In the genomic region with DNA sequence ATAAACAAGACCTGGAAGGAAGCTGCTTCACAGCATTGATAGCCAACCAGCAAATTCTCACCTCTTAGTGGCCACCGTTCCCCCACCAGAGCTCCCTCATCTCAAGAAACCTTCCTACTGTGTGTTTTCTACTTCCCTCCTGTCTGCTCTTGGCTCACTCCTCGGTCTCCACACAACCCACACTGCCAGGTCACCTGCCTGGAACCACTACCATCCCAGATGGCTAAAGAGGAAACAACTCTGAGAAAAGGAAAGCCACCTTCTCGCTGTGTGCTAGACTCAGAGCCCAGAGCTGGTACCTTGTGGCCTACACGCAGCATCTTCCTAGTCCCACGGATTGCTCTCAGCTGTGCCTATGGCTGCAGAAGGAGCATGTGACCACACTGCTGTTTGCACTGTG, we compare ENCODE assay signal across 22 mouse cellular contexts.
DNase-seq lines count a peak whose midpoint lies in the region; ATAC-seq lines count a peak whose summit lies in the region.
"Had no signal": no experiment of that assay in that cellular context is flagged by ENCODE, and none has a peak within 500 bp of the region (broad histone marks: within the 10 kb centered on the region; RNA-seq: fewer than 3 reads in every experiment).

No protein-coding gene starts in this region.

- intact Hi-C loops in heart, postnatal 25 days (cut with DNase I): no loop called here

- DNase-seq in cerebellum, postnatal 4 days (ENCODE audit: low spot score in 2 of 2): no peak
- peak; percentile 6 for DNase-seq in cerebellum, adult 8-10 months
- peak; percentile 46 to 63 for DNase-seq in cerebellum, postnatal 10 days
- DNase-seq in cerebellum, postnatal 36 days: peak; percentile 37 to 39
- no peak for DNase-seq in layer of hippocampus, adult 8-10 months (ENCODE audit: low spot score in 2 of 2)
- no peak for DNase-seq in heart, postnatal 25 days (ENCODE audit: low spot score)
- DNase-seq in kidney, postnatal 4 days: no peak
- DNase-seq: adrenal gland, postnatal 10 days; adrenal gland, postnatal 36 days; forebrain, postnatal 0 days; gastrocnemius, adult 2 months; gastrocnemius, postnatal 14 days; heart, adult 18-20 months; heart, postnatal 10 days; heart, postnatal 4 days; kidney, adult 2 months had no signal

- peak; percentile 80 for ATAC-seq in cerebellum, adult (ENCODE audit: insufficient number of reproducible peaks, low FRiP score, low TSS enrichment)
- ATAC-seq: forebrain, embryonic 14.5 days; forebrain, postnatal 0 days; hindbrain, postnatal 0 days; inflammation-experienced regulatory T-cells, adult 6 months; intestine, embryonic 16.5 days; Patski had no signal

Comparison
In these comparisons a context has a peak if more than half of its experiments do, and no peak if none do; other contexts are left out.
1. DNase-seq: peak in cerebellum, adult 8-10 months (single experiment), cerebellum, postnatal 10 days (2 of 2) and cerebellum, postnatal 36 days (2 of 2); none in cerebellum, postnatal 4 days (0 of 2), layer of hippocampus, adult 8-10 months (0 of 2), heart, postnatal 25 days (single experiment) and kidney, postnatal 4 days (0 of 2).